Comparison of ENCODE assay signal across 31 mouse cellular contexts in the genomic region with DNA sequence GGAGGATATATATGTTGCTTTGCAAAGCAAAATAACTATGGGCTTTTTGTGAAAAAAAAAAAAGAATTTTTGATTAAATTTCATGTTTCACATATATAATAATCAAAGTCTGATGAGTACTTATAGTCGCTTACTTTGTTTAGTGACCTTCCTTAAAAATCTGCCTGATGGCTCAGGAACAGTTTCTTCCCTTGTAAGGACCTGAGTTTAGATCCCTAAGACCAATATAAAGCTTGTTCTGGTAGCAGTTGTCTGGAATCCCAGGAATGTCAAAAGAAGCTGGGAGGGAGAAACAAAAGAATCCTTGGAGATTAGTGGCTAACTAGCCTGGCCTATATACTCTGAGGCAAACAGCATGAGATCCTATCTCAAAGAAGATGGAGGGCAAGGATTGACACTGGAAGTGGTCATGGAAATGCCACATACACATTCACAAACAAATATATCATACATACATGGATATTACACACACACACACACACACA. TPM values are rescaled to one million over a fixed set of nuclear protein-coding genes. Genes with fewer than 3 reads are reported as not detected.
DNase-seq lines count a peak whose midpoint lies in the region.
"Had no signal": no experiment of that assay in that cellular context is flagged by ENCODE, and none has a peak within 500 bp of the region (broad histone marks: within the 10 kb centered on the region; RNA-seq: fewer than 3 reads in every experiment).

Gene Ddi1 (minus strand): TSS at position 51 of the 485 bp plus-strand sequence.

- no peak within 1 kb of the TSS for H3K4me3 ChIP-seq in heart, embryonic 10.5 days
- H3K4me3 ChIP-seq in hindbrain, embryonic 10.5 days, result no peak within 1 kb of the TSS
- H3K4me3 ChIP-seq: gastrocnemius, adult 2 months; heart, embryonic 15.5 days; hindbrain, embryonic 15.5 days; layer of hippocampus, adult 2 months; midbrain, embryonic 12.5 days had no signal

- no peaks in the 10 kb centered on the region for H3K9me3 ChIP-seq in heart, embryonic 10.5 days
- H3K9me3 ChIP-seq in hindbrain, embryonic 10.5 days, result no peaks in the 10 kb centered on the region
- H3K9me3 ChIP-seq: heart, embryonic 15.5 days; hindbrain, embryonic 15.5 days; midbrain, embryonic 12.5 days had no signal

- no peak for DNase-seq in heart, embryonic 10.5 days (ENCODE audit: low spot score)
- DNase-seq in heart, postnatal 36 days, result no peak
- DNase-seq in 3T3-L1 (ENCODE audit: low read depth, low spot score) (peak; percentile 55), ZHBTc4 (ENCODE audit: low read depth, low spot score) (peak; percentile 36)
- DNase-seq in forelimb bud, embryonic 11.5 days (ENCODE audit: low read depth, low spot score), result peak; percentile 9
- no peak for DNase-seq in cerebellum, postnatal 25 days
- no peak for DNase-seq in hindbrain, embryonic 10.5 days (ENCODE audit: low spot score)
- DNase-seq: adrenal gland, postnatal 14 days; cerebellum, adult 9-10 months; gastrocnemius, adult 2 months; heart, postnatal 4 days; kidney, adult 8-10 months; kidney, postnatal 14 days; right cerebral cortex, postnatal 14 days; thymus, postnatal 25 days had no signal

- H3K4me1 ChIP-seq in heart, embryonic 10.5 days, result peaks cover 7% of the 10 kb centered on the region; the same call in 1 of the 2 replicates
- 0 out of 2 replicates have a peak, but pooled peaks cover 3% of the 10 kb centered on the region for H3K4me1 ChIP-seq in hindbrain, embryonic 10.5 days (replicated peaks)
- H3K4me1 ChIP-seq: hindbrain, embryonic 15.5 days; midbrain, embryonic 12.5 days had no signal

- 70% methylated on average over 1 of the region's 1 CpGs for WGBS in heart, embryonic 10.5 days
- 60% methylated on average over 1 of the region's 1 CpGs for WGBS in hindbrain, embryonic 10.5 days

- no peaks in the 10 kb centered on the region for H3K36me3 ChIP-seq in heart, embryonic 10.5 days
- no peaks in the 10 kb centered on the region for H3K36me3 ChIP-seq in hindbrain, embryonic 10.5 days
- H3K36me3 ChIP-seq: heart, embryonic 15.5 days; hindbrain, embryonic 15.5 days; midbrain, embryonic 12.5 days had no signal

- H3K27ac ChIP-seq in heart, embryonic 10.5 days, result peak within 1 kb of the TSS; percentile 36
- H3K27ac ChIP-seq in hindbrain, embryonic 10.5 days, result no peak within 1 kb of the TSS
- H3K27ac ChIP-seq: gastrocnemius, adult 2 months; heart, embryonic 15.5 days; hindbrain, embryonic 15.5 days; layer of hippocampus, adult 2 months; midbrain, embryonic 12.5 days had no signal

- intact Hi-C loops in heart, postnatal 36 days (cut with DNase I), result no loop called here

- no peaks in the 10 kb centered on the region for H3K27me3 ChIP-seq in heart, embryonic 10.5 days (ENCODE audit: insufficient read depth, poor library complexity, severe bottlenecking)
- no peaks in the 10 kb centered on the region for H3K27me3 ChIP-seq in hindbrain, embryonic 10.5 days (ENCODE audit: insufficient read depth, poor library complexity, severe bottlenecking)
- H3K27me3 ChIP-seq: heart, embryonic 15.5 days; hindbrain, embryonic 15.5 days; midbrain, embryonic 12.5 days had no signal

RNA-seq across cellular contexts. Expression of gene Ddi1, which starts in this region (rescaled TPM):
- 0.06 TPM in 2 replicates for polyA plus RNA-seq in heart, embryonic 10.5 days (2016; fragmentation: Nextera tagmentation; extraction: Ambion mirVana)
- total RNA-seq in heart, postnatal 36 days (2021), result not detected
- 0.03 TPM in 1 of 2 replicates, not detected in the other for polyA plus RNA-seq in hindbrain, embryonic 10.5 days (2016; fragmentation: Nextera tagmentation; extraction: Ambion mirVana)
- total RNA-seq: adrenal gland, postnatal 14 days; common myeloid progenitor, adult 5-6 weeks; ES-E14; gastrocnemius, adult 2 months; gastrocnemius, postnatal 4 days; heart, adult 8-10 months; heart, postnatal 4 days; layer of hippocampus, adult 2 months; layer of hippocampus, postnatal 25 days; left cerebral cortex, postnatal 10 days; liver, adult 2 months; monocyte, adult 5-6 weeks; neutrophil, adult 5-6 weeks had no signal
- polyA plus RNA-seq: brain, embryonic 14.5 days; CD4-positive, CD25-positive, alpha-beta regulatory T cell, adult 4 months; frontal cortex, adult 2 months; liver, adult 2 months; midbrain, embryonic 12.5 days had no signal

Comparison
In these comparisons a context has a peak if more than half of its experiments do, and no peak if none do; other contexts are left out.
1. DNase-seq: peak in 3T3-L1 (single experiment), ZHBTc4 (single experiment) and forelimb bud, embryonic 11.5 days (single experiment); none in heart, embryonic 10.5 days (single experiment), heart, postnatal 36 days (0 of 2), cerebellum, postnatal 25 days (0 of 2) and hindbrain, embryonic 10.5 days (single experiment).